Mouse (Mus musculus) myocyte (in vitro differentiated cells): ENCODE measurements around the gene Slc35b3.

Experiments used
- CEBPB ChIP-seq: IDR thresholded peaks from 2 replicates; pipeline ENCODE4 v1.6.1; 2011; ENCODE audit warnings: mild to moderate bottlenecking, moderate library complexity; ENCODE audit not compliant: poor library complexity, insufficient read depth, severe bottlenecking
- E2F4 ChIP-seq: IDR thresholded peaks from one replicate; pipeline ENCODE4 v1.6.1; 2011; ENCODE audit warnings: mild to moderate bottlenecking, control low read depth, moderate library complexity; ENCODE audit not compliant: insufficient read depth
- MAX ChIP-seq: IDR thresholded peaks from one replicate; pipeline ENCODE4 v1.6.1; 2011; ENCODE audit warnings: low read depth, mild to moderate bottlenecking, control low read depth
- POLR2A ChIP-seq: IDR thresholded peaks from one replicate; pipeline ENCODE4 v1.6.1; 2011; ENCODE audit warnings: low read depth, mild to moderate bottlenecking, control low read depth, moderate library complexity; ENCODE audit not compliant: insufficient read length
- POLR2AphosphoS2 ChIP-seq: IDR thresholded peaks from one replicate; pipeline ENCODE4 v1.6.1; 2011; ENCODE audit warnings: low read depth, control low read depth; ENCODE audit not compliant: insufficient read length
- TCF12 ChIP-seq: IDR thresholded peaks from one replicate; pipeline ENCODE4 v1.6.1; 2011; ENCODE audit warnings: mild to moderate bottlenecking, control low read depth; ENCODE audit not compliant: poor library complexity, insufficient read depth, severe bottlenecking
- USF1 ChIP-seq: IDR thresholded peaks from one replicate; pipeline ENCODE4 v1.6.1; 2011; ENCODE audit warnings: low read depth, mild to moderate bottlenecking, control low read depth, moderate library complexity

DNA sequence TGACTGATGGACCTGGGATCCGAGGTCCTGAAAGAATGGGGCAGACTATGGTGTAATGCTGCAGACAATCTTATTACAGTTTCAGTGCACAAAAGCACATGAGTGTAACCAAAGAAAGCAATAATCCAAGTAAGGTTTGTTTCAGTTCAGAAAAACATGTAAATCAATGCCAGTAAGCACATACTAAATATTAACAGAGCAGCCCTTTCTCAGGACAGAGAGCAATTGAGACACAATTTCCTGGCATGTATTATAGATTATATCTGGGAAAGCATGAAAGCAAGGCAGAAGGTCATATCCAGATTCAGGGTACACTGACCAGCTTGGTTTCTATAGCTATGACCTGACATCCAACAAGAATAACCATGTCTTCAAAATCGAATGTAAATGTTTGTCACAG lies 2.1 kb upstream of the Slc35b3 start:
- TF ChIP-seq E2F4 (no peak), TCF12 (no peak), POLR2A (no peak), MAX (no peak), USF1 (no peak), CEBPB (no peak), POLR2AphosphoS2 (no peak)
